Mouse (Mus musculus) embryonic fibroblast, embryonic 13.5 days (primary cell): Measurements from ENCODE around the gene Bbx.

Experiments
- CTCF ChIP-seq: IDR thresholded peaks from 2 replicates; pipeline ENCODE4 v1.5.1; 2011; ENCODE audit warnings: mild to moderate bottlenecking, control low read depth, low read length, moderate library complexity, borderline replicate concordance; ENCODE audit not compliant: insufficient read depth
- POLR2A ChIP-seq: IDR thresholded peaks from 2 replicates; pipeline ENCODE4 v1.6.1; 2011; ENCODE audit warnings: low read depth, mild to moderate bottlenecking, control low read depth, low read length, moderate library complexity

GRCm38 (mm10) chr16:50438816-50439215, 6.6 kb upstream of the Bbx start:
- no peak for TF ChIP-seq POLR2A
- TF ChIP-seq CTCF = no peak
